Mouse (Mus musculus) heart, adult 2 months (tissue): ENCODE measurements at regions not wholly inside any gene's neighbourhood (a gene's known extent, or its start where the extent isn't known, plus 50 kb on each side); places are given as distances from the start of the nearest gene placed in this dataset.
"Not testable (repeated sequence)": the region's sequence is repeated elsewhere in the genome, so short reads cannot be mapped to it uniquely, and the experiment has no call there.

Experiments used
- DNase-seq, 2 experiments: peaks; one replicate each; pipeline ENCODE4 v3.0.0; 2021
- H3K27ac ChIP-seq: fragments of 200-600 bp; 2 replicates; pipeline ENCODE4 v1.8.1; 2022
- H3K27me3 ChIP-seq: fragments of 200-500 bp; 2 replicates; pipeline ENCODE4 v1.6.1; 2012; ENCODE audit warnings: mild to moderate bottlenecking, low read length, inconsistent platforms, mixed read lengths; ENCODE audit not compliant: control insufficient read depth, insufficient read depth
- H3K36me3 ChIP-seq: fragments of 200-500 bp; 2 replicates; pipeline ENCODE4 v1.6.1; 2012; ENCODE audit warnings: low read length, inconsistent platforms; ENCODE audit not compliant: control insufficient read depth, insufficient read depth
- H3K4me1 ChIP-seq: fragments of 200-500 bp; 2 replicates; pipeline ENCODE4 v1.6.1; 2011; ENCODE audit warnings: low read length; ENCODE audit not compliant: control insufficient read depth, insufficient read depth
- H3K4me3 ChIP-seq: fragments of 200-600 bp; 2 replicates; pipeline ENCODE4 v1.8.1; 2022
- H3K79me2 ChIP-seq: fragments of 200-500 bp; replicated peaks from 2 replicates; pipeline ENCODE4 v1.6.1; 2012; ENCODE audit warnings: mild to moderate bottlenecking, inconsistent platforms, low read length, moderate library complexity, mixed read lengths; ENCODE audit not compliant: control insufficient read depth, insufficient read depth
- H3K9ac ChIP-seq: fragments of 200-500 bp; 2 replicates; pipeline ENCODE4 v1.6.1; 2012; ENCODE audit warnings: low read depth, mild to moderate bottlenecking, control low read depth, inconsistent platforms, low read length, mixed read lengths
- CTCF ChIP-seq: fragments of 200-600 bp; IDR thresholded peaks from 2 replicates; pipeline ENCODE4 v1.8.1; 2022; ENCODE audit warnings: antibody characterized with exemption, mild to moderate bottlenecking, moderate library complexity
- EP300 ChIP-seq: fragments of 200-500 bp; IDR thresholded peaks from 2 replicates; pipeline ENCODE4 v1.6.1; 2011; ENCODE audit warnings: low read depth, low read length, control low read depth; ENCODE audit not compliant: insufficient read depth
- POLR2A ChIP-seq: fragments of 200-500 bp; IDR thresholded peaks from 2 replicates; pipeline ENCODE4 v1.6.1; 2011; ENCODE audit warnings: mild to moderate bottlenecking, low read depth, low read length, control low read depth; ENCODE audit not compliant: insufficient read depth
- WGBS: fragments of 180-500 bp; shearing (Covaris S2); methylation state at CpG from one replicate; pipeline ENCODE4 v1.1.7; 2018; 5-methylcytosine and 5-hydroxymethylcytosine counted together
- intact Hi-C: fragments of 180-260 bp; cut with DNase I; formaldehyde crosslinking; loops from one replicate; pipeline ENCODE4 v1.15.1; 2025

DNA sequence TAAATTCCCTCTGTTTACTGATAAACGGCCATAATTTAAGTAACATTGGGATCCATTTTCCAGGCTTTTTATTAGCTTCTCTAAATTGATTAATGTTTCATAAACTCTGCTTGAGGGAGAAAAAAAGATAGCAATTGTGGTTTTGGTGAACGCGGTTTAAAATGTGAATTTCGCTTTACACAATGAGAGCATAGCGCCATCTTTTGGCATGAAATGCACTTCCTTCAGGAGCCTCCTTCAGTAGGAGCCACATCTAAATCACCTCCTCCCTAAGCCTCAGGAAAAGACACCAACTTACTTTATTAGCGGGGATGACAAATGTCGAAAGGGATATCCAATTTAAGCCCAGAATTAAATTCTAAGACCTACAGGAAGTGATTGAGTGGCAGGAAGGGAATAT is 309.1 kb downstream of the Trib2 start:
- no peak for TF ChIP-seq EP300
- no peak for TF ChIP-seq POLR2A
- peak; percentile 61 for TF ChIP-seq CTCF
- no peaks in the 10 kb centered on the region for H3K4me1 ChIP-seq
- no peaks in the 10 kb centered on the region for H3K79me2 ChIP-seq
- 27% methylated on average over 7 of the region's 7 CpGs for WGBS
- H3K27ac ChIP-seq, result no peak overlapping the region
- H3K9ac ChIP-seq, result no peak overlapping the region
- H3K4me3 ChIP-seq, result no peak overlapping the region
- intact Hi-C loops, result no loop called here
- no peak for DNase-seq
- no peaks in the 10 kb centered on the region for H3K27me3 ChIP-seq
- no peaks in the 10 kb centered on the region for H3K36me3 ChIP-seq

DNA sequence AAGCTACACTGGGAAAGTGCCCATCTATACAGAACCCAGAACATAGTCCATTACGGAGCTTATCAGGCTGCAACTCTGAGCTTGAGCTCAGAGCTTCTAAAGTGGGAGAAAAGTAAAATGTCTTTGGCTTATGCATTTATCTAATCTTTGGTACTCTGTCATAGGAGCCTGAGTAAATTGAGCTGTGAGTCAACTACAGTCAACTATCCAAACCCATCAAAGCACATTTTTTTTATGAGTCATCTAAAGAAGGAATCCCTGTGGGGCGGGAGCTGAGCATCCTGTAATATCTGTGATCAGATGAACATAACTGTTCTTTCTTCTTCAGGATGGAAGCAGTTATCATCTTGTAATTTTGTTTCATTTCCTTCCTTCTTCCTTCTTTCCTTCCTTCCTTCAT is 323.1 kb downstream of the Trib2 start:
- WGBS, result 29% methylated on average over 2 of the region's 2 CpGs
- no peak for DNase-seq
- Histone ChIP-seq H3K27me3 (no peaks in the 10 kb centered on the region), H3K4me3 (no peak overlapping the region), H3K36me3 (no peaks in the 10 kb centered on the region), H3K9ac (no peak overlapping the region), H3K27ac (no peak overlapping the region), H3K79me2 (no peaks in the 10 kb centered on the region), H3K4me1 (no peaks in the 10 kb centered on the region)
- intact Hi-C loops, result no loop called here
- TF ChIP-seq CTCF, result no peak
- TF ChIP-seq EP300, result no peak
- TF ChIP-seq POLR2A, result no peak

DNA sequence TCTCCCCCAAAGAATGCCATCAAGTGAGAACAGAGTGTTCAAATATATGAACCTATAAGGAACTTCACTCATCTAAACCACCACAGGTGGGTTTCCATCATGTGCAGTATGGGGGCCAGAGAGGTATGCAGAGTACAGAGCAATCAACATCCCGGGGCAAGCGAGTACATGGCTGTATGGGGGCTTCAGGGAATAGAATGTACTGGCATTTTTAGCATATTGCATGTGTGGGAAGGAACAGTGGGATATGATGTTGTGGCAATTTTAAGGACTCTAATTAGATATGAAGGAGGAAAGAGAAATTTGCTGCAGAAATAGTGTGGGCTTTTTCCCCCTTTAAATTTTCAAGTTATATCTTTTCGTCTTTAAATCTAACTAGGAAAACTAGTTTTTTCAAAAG is 344.0 kb downstream of the Trib2 start:
- no peaks in the 10 kb centered on the region for H3K79me2 ChIP-seq
- 69% methylated on average over 3 of the region's 3 CpGs for WGBS
- no peak overlapping the region for H3K9ac ChIP-seq
- TF ChIP-seq CTCF, result no peak
- no peak for TF ChIP-seq EP300
- TF ChIP-seq POLR2A, result no peak
- intact Hi-C loops, result no loop called here
- no peaks in the 10 kb centered on the region for H3K36me3 ChIP-seq
- no peak overlapping the region for H3K4me3 ChIP-seq
- no peaks in the 10 kb centered on the region for H3K27me3 ChIP-seq
- H3K27ac ChIP-seq, result no peak overlapping the region
- H3K4me1 ChIP-seq, result no peaks in the 10 kb centered on the region
- DNase-seq, result no peak

- intact Hi-C loops, result no loop called here
- no peaks in the 10 kb centered on the region for H3K79me2 ChIP-seq
- no peaks in the 10 kb centered on the region for H3K27me3 ChIP-seq
- H3K27ac ChIP-seq, result no peak overlapping the region
- no peak for DNase-seq
- TF ChIP-seq CTCF (no peak), EP300 (no peak), POLR2A (no peak)
- no peaks in the 10 kb centered on the region for H3K36me3 ChIP-seq
- H3K4me3 ChIP-seq, result no peak overlapping the region
- 79% methylated on average over 1 of the region's 1 CpGs for WGBS
- no peak overlapping the region for H3K9ac ChIP-seq
- no peaks in the 10 kb centered on the region for H3K4me1 ChIP-seq
Observed at GRCm38 (mm10) chr12:15459429-15459828, 357.3 kb downstream of the Trib2 start.

- H3K79me2 ChIP-seq, H3K27ac ChIP-seq, H3K27me3 ChIP-seq, DNase-seq, H3K4me3 ChIP-seq, intact Hi-C loops, H3K36me3 ChIP-seq, H3K4me1 ChIP-seq, H3K9ac ChIP-seq: not testable (repeated sequence)
Observed at GRCm38 (mm10) chr12:15456369-15456768, 360.4 kb downstream of the Trib2 start.

DNA sequence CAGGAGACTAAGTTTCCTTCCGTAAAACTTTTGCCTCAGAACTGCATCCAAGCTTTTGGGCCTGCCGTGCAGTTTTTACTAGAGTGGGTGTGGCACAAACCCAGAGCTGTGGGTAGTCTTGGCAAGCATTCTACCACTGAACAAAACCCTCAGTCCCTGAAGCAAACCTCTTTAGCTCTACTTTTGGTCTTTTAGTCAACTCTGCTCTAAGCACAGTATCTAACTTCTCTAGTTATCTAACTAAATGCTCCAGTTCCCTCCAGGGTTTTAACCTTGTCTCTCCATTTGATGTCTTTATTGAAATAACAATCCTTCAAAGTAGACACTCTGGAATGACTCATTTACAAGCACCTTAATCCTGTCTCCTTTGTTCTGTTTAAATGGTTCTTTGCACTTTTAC is 361.0 kb downstream of the Trib2 start:
- no peaks in the 10 kb centered on the region for H3K79me2 ChIP-seq
- H3K27ac ChIP-seq, result no peak overlapping the region
- intact Hi-C loops, result no loop called here
- DNase-seq, result no peak
- H3K9ac ChIP-seq, result no peak overlapping the region
- H3K4me1 ChIP-seq, result no peaks in the 10 kb centered on the region
- TF ChIP-seq POLR2A, result no peak
- no peak for TF ChIP-seq EP300
- TF ChIP-seq CTCF, result no peak
- H3K27me3 ChIP-seq, result no peaks in the 10 kb centered on the region
- H3K4me3 ChIP-seq, result no peak overlapping the region
- WGBS, result 78% methylated on average over 2 of the region's 2 CpGs
- H3K36me3 ChIP-seq, result no peaks in the 10 kb centered on the region

DNA sequence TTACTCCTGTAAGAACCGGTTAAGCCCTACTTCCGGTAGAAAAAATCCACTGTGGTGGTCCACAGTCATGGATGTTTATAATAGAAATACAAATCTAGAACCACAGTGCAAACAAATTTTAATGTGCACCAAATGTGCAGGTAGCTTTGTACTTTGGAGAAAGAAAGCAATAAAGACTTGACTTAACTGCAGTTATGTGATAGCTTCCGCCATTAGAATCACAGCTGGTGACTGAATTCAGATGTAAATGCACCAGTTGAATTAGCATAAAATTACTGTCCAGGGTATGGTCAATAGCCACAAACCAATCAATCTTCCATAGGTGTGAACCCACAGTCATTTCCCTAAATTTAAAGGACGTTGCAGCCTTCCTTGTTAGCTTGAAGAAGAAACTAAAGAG is 367.2 kb downstream of the Trib2 start:
- intact Hi-C loops, result no loop called here
- no peak for TF ChIP-seq POLR2A
- TF ChIP-seq EP300, result no peak
- 85% methylated on average over 4 of the region's 4 CpGs for WGBS
- Histone ChIP-seq H3K27ac (no peak overlapping the region), H3K9ac (no peak overlapping the region), H3K4me3 (no peak overlapping the region), H3K27me3 (no peaks in the 10 kb centered on the region), H3K4me1 (no peaks in the 10 kb centered on the region), H3K79me2 (no peaks in the 10 kb centered on the region), H3K36me3 (no peaks in the 10 kb centered on the region)
- DNase-seq, result no peak
